Comparison of ENCODE assay signal across 8 mouse cellular contexts in the genomic region with DNA sequence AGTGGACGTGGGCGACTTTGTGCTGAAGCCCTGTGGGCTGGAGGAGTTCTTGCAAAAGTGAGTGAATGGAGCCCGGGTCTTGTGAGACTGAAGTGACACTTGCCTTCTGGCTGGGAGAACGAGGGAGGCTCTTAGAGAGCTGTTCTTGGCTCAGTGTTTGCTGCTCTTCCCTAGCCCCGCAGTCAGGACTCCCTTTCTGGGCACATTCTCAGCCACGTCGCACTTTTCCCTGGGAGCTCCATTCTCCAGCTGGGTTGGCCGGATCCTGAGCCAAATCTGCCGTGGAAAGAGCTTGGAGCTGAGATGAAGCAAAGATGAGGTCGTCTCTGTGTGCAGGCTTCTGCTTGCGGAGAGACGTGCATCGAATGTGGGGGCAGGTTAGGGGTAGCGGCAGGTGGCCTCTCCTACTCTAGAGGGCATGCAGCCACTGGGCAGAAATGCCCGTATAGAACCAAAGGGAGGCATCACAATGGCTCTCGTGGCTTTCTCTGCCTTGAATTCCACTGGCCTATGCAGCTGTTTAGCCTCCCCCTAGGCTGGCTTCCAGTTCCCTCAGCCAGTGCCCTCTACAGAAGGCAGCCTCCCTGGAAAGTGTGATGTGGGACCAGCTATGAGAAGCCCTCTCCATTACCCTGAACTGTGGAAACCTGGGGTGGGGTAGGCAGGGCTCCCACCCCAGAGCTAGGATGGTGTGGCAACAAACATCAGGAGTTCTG. TPM values are rescaled to one million over a fixed set of nuclear protein-coding genes. Genes with fewer than 3 reads are reported as not detected.
DNase-seq lines count a peak whose midpoint lies in the region; ATAC-seq and TF ChIP-seq lines count a peak whose summit lies in the region.

No protein-coding gene starts in this region.

- H3K36me3 ChIP-seq in heart, postnatal 0 days (replicated peaks; ENCODE audit: control insufficient read depth, insufficient read depth, low read length) = peaks cover 30% of the 10 kb centered on the region
- peaks cover 12% of the 10 kb centered on the region; the same call in 1 of the 2 replicates for H3K36me3 ChIP-seq in midbrain, embryonic 15.5 days (replicated peaks)

- no peak overlapping the region for H3K4me3 ChIP-seq in heart, postnatal 0 days (ENCODE audit: low read depth, low read length)
- H3K4me3 ChIP-seq in midbrain, embryonic 15.5 days = no peak overlapping the region

- intact Hi-C loops in heart, postnatal 25 days (cut with DNase I) = no loop called here

- TF ChIP-seq CTCF in heart, postnatal 0 days (IDR thresholded peaks at IDR 0.05; ENCODE audit: low read depth) = no peak

- H3K27ac ChIP-seq in heart, postnatal 0 days (ENCODE audit: low read depth) = peak overlapping the region; percentile 86
- peak overlapping the region; percentile 43; the same call in 1 of the 2 replicates for H3K27ac ChIP-seq in midbrain, embryonic 15.5 days

- peaks cover 56% of the 10 kb centered on the region for H3K4me1 ChIP-seq in heart, postnatal 0 days (ENCODE audit: control insufficient read depth, insufficient read depth)
- peaks cover 9% of the 10 kb centered on the region; the same call in 1 of the 2 replicates for H3K4me1 ChIP-seq in midbrain, embryonic 15.5 days

- TF ChIP-seq EP300 in heart, postnatal 0 days (IDR thresholded peaks at IDR 0.05; ENCODE audit: low read depth) = no peak

- no peak overlapping the region for H3K4me2 ChIP-seq in heart, postnatal 0 days (ENCODE audit: low read depth, low read length)
- no peak overlapping the region for H3K4me2 ChIP-seq in midbrain, embryonic 15.5 days

- peak; percentile 97 for DNase-seq in heart, adult 11 months
- DNase-seq in heart, postnatal 25 days (ENCODE audit: low spot score) = no peak
- DNase-seq in testis, postnatal 14 days (ENCODE audit: low spot score) = peak; percentile 32
- no peak for DNase-seq in testis, postnatal 10 days (ENCODE audit: low spot score)
- no peak for DNase-seq in heart, postnatal 0 days (ENCODE audit: low spot score)

- no peak for ATAC-seq in heart, postnatal 0 days (ENCODE audit: insufficient read depth, low read depth)
- no peak for ATAC-seq in midbrain, embryonic 15.5 days (replicated peaks)
- no peak for ATAC-seq in megakaryocyte-erythroid progenitor cell, adult 5-6 weeks (replicated peaks; ENCODE audit: low FRiP score, low TSS enrichment, poor library complexity, severe bottlenecking)
- no peak for ATAC-seq in erythroid progenitor cell, adult 5-6 weeks (replicated peaks; ENCODE audit: low FRiP score, poor library complexity, severe bottlenecking)

- no peaks in the 10 kb centered on the region for H3K27me3 ChIP-seq in heart, postnatal 0 days (ENCODE audit: control insufficient read depth, insufficient read depth, low read length)
- H3K27me3 ChIP-seq in midbrain, embryonic 15.5 days (replicated peaks) = no peaks in the 10 kb centered on the region

- H3K9ac ChIP-seq in heart, postnatal 0 days (replicated peaks; ENCODE audit: low read depth, low read length) = no peak overlapping the region
- H3K9ac ChIP-seq in midbrain, embryonic 15.5 days = no peak overlapping the region

- no peaks in the 10 kb centered on the region for H3K9me3 ChIP-seq in heart, postnatal 0 days (replicated peaks; ENCODE audit: control insufficient read depth, low read length)
- no peaks in the 10 kb centered on the region for H3K9me3 ChIP-seq in midbrain, embryonic 15.5 days

- 49% methylated on average over 16 of the region's 16 CpGs for WGBS in heart, postnatal 0 days
- 52% methylated on average over 16 of the region's 16 CpGs for WGBS in midbrain, embryonic 15.5 days

RNA-seq across cellular contexts. Expression of gene Pik3c2b, which starts 26.4 kb away (rescaled TPM):
- 10 to 100 TPM; 19.9 to 21.2 TPM for total RNA-seq in heart, postnatal 25 days (2021)
- 16.3 and 17.4 TPM in 2 replicates for total RNA-seq in heart, postnatal 0 days (2014; rRNA removed; ENCODE audit: low replicate concordance)
- polyA plus RNA-seq in heart, postnatal 0 days (2015; fragmentation: Nextera tagmentation; extraction: Ambion mirVana) = 7.6 and 7.8 TPM in 2 replicates
- polyA plus RNA-seq in midbrain, embryonic 15.5 days (2015; fragmentation: Nextera tagmentation; extraction: Ambion mirVana) = 16.2 and 17.1 TPM in 2 replicates
- total RNA-seq in megakaryocyte-erythroid progenitor cell, adult 5-6 weeks (2014; fragmentation: Nextera tagmentation) = 3.5 and 4.0 TPM in 2 replicates
- 0.33 and 0.88 TPM in 2 replicates for total RNA-seq in megakaryocyte-erythroid progenitor cell, adult 5-6 weeks (2017)
- 2.9 and 3.2 TPM in 2 replicates for total RNA-seq in erythroid progenitor cell, adult 5-6 weeks (2015; ENCODE audit: low replicate concordance)
- 0.23 and 0.90 TPM in 2 replicates for total RNA-seq in erythroid progenitor cell, adult 5-6 weeks (2017; ENCODE audit: low replicate concordance)

RNA-seq across cellular contexts. Expression of gene Mdm4, which starts 41.5 kb away (rescaled TPM):
- total RNA-seq in heart, postnatal 25 days (2021) = 10 to 100 TPM; 25.0 to 29.0 TPM
- total RNA-seq in heart, postnatal 0 days (2014; rRNA removed; ENCODE audit: low replicate concordance) = 29.5 and 42.2 TPM in 2 replicates
- 11.9 and 13.4 TPM in 2 replicates for polyA plus RNA-seq in heart, postnatal 0 days (2015; fragmentation: Nextera tagmentation; extraction: Ambion mirVana)
- polyA plus RNA-seq in midbrain, embryonic 15.5 days (2015; fragmentation: Nextera tagmentation; extraction: Ambion mirVana) = 44.3 and 45.4 TPM in 2 replicates
- 126 and 190 TPM in 2 replicates for total RNA-seq in megakaryocyte-erythroid progenitor cell, adult 5-6 weeks (2014; fragmentation: Nextera tagmentation)
- 110 and 145 TPM in 2 replicates for total RNA-seq in megakaryocyte-erythroid progenitor cell, adult 5-6 weeks (2017)
- 92.3 and 118 TPM in 2 replicates for total RNA-seq in erythroid progenitor cell, adult 5-6 weeks (2015; ENCODE audit: low replicate concordance)
- 148 and 163 TPM in 2 replicates for total RNA-seq in erythroid progenitor cell, adult 5-6 weeks (2017; ENCODE audit: low replicate concordance)

RNA-seq across cellular contexts. Expression of gene Ppp1r15b, which starts 59.1 kb away (rescaled TPM):
- total RNA-seq in heart, postnatal 25 days (2021) = 10 to 100 TPM; 22.1 to 27.3 TPM
- total RNA-seq in heart, postnatal 0 days (2014; rRNA removed; ENCODE audit: low replicate concordance) = 24.4 and 34.8 TPM in 2 replicates
- 10.5 and 12.2 TPM in 2 replicates for polyA plus RNA-seq in heart, postnatal 0 days (2015; fragmentation: Nextera tagmentation; extraction: Ambion mirVana)
- polyA plus RNA-seq in midbrain, embryonic 15.5 days (2015; fragmentation: Nextera tagmentation; extraction: Ambion mirVana) = 29.2 and 30.1 TPM in 2 replicates
- 73.9 and 82.5 TPM in 2 replicates for total RNA-seq in megakaryocyte-erythroid progenitor cell, adult 5-6 weeks (2014; fragmentation: Nextera tagmentation)
- total RNA-seq in megakaryocyte-erythroid progenitor cell, adult 5-6 weeks (2017) = 116 TPM in 2 replicates
- total RNA-seq in erythroid progenitor cell, adult 5-6 weeks (2015; ENCODE audit: low replicate concordance) = 131 and 152 TPM in 2 replicates
- 227 and 245 TPM in 2 replicates for total RNA-seq in erythroid progenitor cell, adult 5-6 weeks (2017; ENCODE audit: low replicate concordance)

Comparison
In these comparisons a context has a peak if more than half of its experiments do, and no peak if none do; other contexts are left out.
1. DNase-seq: peak in heart, adult 11 months (single experiment) and testis, postnatal 14 days (single experiment); none in heart, postnatal 25 days (single experiment), testis, postnatal 10 days (single experiment) and heart, postnatal 0 days (single experiment).